Mouse (Mus musculus) hindbrain, embryonic 10.5 days (tissue): ENCODE results near the gene Hs2st1. TPM values are rescaled to one million over a fixed set of nuclear protein-coding genes. Genes with fewer than 3 reads are reported as not detected.

Experiments used
- DNase-seq: peaks from one replicate; pipeline ENCODE4 v3.0.0-alpha.2; 2017; ENCODE audit warnings: low spot score
- H3K27ac ChIP-seq: fragments of 300-500 bp; sonication (generic); 2 replicates; pipeline ENCODE4 v1.5.1; 2016; ENCODE audit warnings: mild to moderate bottlenecking, moderate library complexity
- H3K27me3 ChIP-seq: fragments of 300-500 bp; sonication (generic); 2 replicates; pipeline ENCODE4 v1.6.1; 2016; ENCODE audit warnings: mild to moderate bottlenecking; ENCODE audit not compliant: poor library complexity, insufficient read depth, severe bottlenecking
- H3K36me3 ChIP-seq: fragments of 300-500 bp; sonication (generic); 2 replicates; pipeline ENCODE4 v1.6.1; 2016; ENCODE audit warnings: mild to moderate bottlenecking, moderate library complexity
- H3K4me1 ChIP-seq: fragments of 300-500 bp; sonication (generic); replicated peaks from 2 replicates; pipeline ENCODE4 v1.6.1; 2016; ENCODE audit warnings: mild to moderate bottlenecking
- H3K4me3 ChIP-seq: fragments of 300-500 bp; sonication (generic); 2 replicates; pipeline ENCODE4 v1.5.1; 2016; ENCODE audit warnings: mild to moderate bottlenecking, moderate library complexity
- H3K9me3 ChIP-seq: fragments of 300-500 bp; sonication (generic); 2 replicates; pipeline ENCODE4 v1.6.1; 2016; ENCODE audit warnings: mild to moderate bottlenecking, moderate library complexity
- WGBS: fragments of 180-500 bp; shearing (Covaris S2); methylation state at CpG from one replicate; pipeline ENCODE4 v1.1.7; 2016; 5-methylcytosine and 5-hydroxymethylcytosine counted together
- polyA plus RNA-seq: library from polyadenylated mRNA; unstranded; fragments of >200 nt; fragmentation: Nextera tagmentation; extraction: Ambion mirVana; gene quantifications from 2 replicates; pipeline ENCODE4 v1.2.1, GENCODE M21; 2016

Hs2st1 gene
- polyA plus RNA-seq, 1 experiment from 2014 or later: 12.6 TPM

DNA sequence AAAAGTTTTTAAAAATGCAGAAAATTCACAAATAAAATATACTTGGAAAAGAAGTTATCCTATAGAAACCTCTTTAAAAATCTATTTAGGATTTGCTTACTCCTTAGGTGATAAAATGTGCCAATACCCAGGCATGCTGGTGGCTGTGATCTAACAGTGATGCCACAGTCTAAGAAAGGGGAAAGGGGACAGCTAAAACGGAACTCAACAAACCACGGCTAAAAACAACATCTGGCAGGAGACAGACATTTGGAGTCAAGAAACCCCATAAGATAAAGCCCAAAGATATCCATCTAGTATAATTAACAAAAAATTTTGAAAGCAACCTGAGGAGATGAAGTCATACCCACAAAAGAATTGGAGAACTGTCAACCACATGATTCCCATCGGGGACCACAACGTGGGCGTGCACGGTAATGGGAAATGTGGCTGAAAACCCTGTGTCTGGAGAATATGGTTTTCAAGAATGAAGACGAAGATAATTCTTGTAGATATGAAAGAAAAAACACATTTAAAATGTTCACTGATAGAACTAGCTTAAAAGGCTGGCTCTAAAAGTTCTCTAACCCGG lies 103.8 kb downstream of the Hs2st1 start:
- no peak overlapping the region for H3K4me3 ChIP-seq
- no peaks in the 10 kb centered on the region for H3K27me3 ChIP-seq
- H3K36me3 ChIP-seq: peaks cover 16% of the 10 kb centered on the region
- WGBS: 96% methylated on average over 8 of the region's 8 CpGs
- DNase-seq: no peak
- no peaks in the 10 kb centered on the region for H3K9me3 ChIP-seq
- no peaks in the 10 kb centered on the region; the same call in 1 of the 2 replicates for H3K4me1 ChIP-seq
- H3K27ac ChIP-seq: no peak overlapping the region

DNA sequence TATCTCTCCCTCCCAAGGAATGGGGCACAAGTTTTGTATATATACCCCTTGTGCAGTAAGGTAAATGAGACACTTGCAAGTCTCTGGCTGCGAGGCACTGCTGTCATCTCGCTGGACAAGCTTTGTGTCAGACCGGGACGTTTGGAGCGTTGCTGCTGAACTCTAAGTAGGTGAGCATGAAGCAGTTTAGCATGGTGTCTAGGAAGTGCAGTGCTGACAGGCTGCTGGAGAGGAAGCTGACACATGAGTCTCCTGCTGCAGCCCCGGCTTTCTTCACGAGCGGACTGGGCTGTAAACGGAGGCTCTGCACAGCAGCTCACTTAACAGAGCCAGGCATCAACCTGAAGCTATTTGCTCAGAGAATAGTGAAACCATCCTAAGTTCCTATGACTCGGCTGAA lies 107.3 kb downstream of the Hs2st1 start:
- Histone ChIP-seq H3K36me3 (peaks cover 24% of the 10 kb centered on the region), H3K4me1 (0 out of 2 replicates have a peak, but pooled peaks cover 3% of the 10 kb centered on the region), H3K27me3 (no peaks in the 10 kb centered on the region), H3K27ac (no peak overlapping the region), H3K4me3 (no peak overlapping the region), H3K9me3 (no peaks in the 10 kb centered on the region)
- no peak for DNase-seq
- WGBS: 94% methylated on average over 10 of the region's 10 CpGs

DNA sequence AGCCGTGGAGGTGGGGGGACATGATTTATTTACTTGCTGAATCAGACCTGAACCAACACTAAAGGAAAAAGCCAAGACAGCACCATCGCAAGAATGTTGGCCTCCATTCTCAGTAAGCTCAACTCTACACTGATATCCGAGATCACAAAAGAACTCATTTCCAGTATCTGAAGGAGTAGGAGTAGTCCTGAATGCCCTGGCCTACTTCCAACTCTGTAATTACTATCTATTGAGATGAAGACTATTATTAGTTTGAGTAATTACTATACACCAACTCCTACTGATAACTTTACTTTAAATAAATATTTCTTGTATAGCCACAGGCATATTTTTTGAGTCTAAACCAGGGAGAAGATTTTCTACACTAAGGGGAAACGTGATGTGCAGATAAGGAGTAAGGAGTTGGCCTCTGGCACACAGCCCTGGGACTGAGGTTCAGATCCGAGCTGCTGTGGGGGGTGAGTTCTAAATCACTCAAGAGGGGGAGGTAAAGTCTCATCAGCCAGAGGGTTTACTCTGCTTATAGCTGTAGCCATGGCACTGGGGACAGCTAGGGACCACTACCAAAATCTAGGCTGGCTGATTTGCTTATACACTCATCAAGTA lies 109.7 kb downstream of the Hs2st1 start:
- DNase-seq: no peak
- 87% methylated on average over 5 of the region's 5 CpGs for WGBS
- Histone ChIP-seq H3K36me3 (peaks cover 24% of the 10 kb centered on the region), H3K9me3 (no peaks in the 10 kb centered on the region), H3K27me3 (no peaks in the 10 kb centered on the region), H3K27ac (no peak overlapping the region), H3K4me3 (no peak overlapping the region), H3K4me1 (0 out of 2 replicates have a peak, but pooled peaks cover 7% of the 10 kb centered on the region)

DNA sequence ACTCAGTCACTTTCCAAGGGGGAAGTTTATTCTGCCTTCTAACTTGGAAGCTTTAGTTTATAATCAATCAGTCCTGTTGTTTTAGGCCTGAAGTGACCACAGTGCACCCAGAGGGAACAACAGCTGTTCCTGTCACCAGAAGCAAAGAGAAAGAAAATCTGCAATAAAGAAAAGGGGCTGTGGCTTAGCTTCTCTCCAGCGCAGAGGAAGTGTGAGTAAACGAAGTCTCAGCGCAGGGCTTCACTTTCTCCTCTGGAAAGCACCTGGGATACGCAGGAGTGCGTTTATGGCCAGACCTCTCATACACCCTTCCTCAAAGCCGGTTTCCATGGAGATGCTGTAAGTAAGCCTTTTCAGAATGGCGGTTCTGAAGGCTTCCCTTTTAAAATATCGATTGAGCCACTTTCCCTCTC lies 110.7 kb downstream of the Hs2st1 start:
- Histone ChIP-seq H3K27ac (no peak overlapping the region), H3K27me3 (no peaks in the 10 kb centered on the region), H3K9me3 (no peaks in the 10 kb centered on the region), H3K4me3 (no peak overlapping the region), H3K36me3 (peaks cover 24% of the 10 kb centered on the region), H3K4me1 (peaks cover 9% of the 10 kb centered on the region; the same call in 1 of the 2 replicates)
- no peak for DNase-seq
- WGBS: 83% methylated on average over 8 of the region's 8 CpGs

- peaks cover 22% of the 10 kb centered on the region for H3K36me3 ChIP-seq
- peaks cover 12% of the 10 kb centered on the region for H3K4me1 ChIP-seq
- H3K4me3 ChIP-seq: no peak overlapping the region
- H3K27ac ChIP-seq: peak overlapping the region; percentile 63
- no peaks in the 10 kb centered on the region for H3K27me3 ChIP-seq
- DNase-seq: peak; percentile 41
- H3K9me3 ChIP-seq: no peaks in the 10 kb centered on the region
- 72% methylated on average over 19 of the region's 19 CpGs for WGBS
Observed at GRCm38 (mm10) chr3:144453701-144454430, 116.1 kb downstream of the Hs2st1 start.

DNA sequence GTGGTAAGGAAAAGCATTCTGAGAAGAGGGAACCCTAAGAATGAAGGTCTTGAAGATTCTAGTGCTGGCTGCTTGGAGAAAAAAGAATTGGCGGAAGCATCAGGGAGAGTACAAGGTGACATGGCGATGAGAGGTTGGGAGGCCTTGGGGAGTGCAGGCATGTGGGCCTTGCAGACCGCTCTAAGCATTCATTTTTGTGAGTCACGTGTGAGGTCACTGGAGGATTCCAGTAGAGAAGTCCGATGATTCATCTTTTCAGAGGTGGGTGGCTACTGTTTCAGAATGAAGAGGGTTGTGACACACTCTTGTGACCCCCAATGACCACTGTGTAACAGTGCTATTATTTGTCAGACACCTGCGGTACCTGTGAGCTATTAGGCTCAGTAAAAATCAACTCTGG lies 121.0 kb downstream of the Hs2st1 start:
- 93% methylated on average over 6 of the region's 6 CpGs for WGBS
- Histone ChIP-seq H3K27me3 (no peaks in the 10 kb centered on the region), H3K4me3 (no peak overlapping the region), H3K9me3 (no peaks in the 10 kb centered on the region), H3K36me3 (peaks cover 41% of the 10 kb centered on the region), H3K4me1 (peaks cover 3% of the 10 kb centered on the region), H3K27ac (no peak overlapping the region)
- no peak for DNase-seq

GRCm38 (mm10) chr3:144447917-144448316 lies 122.1 kb downstream of the Hs2st1 start:
- no peaks in the 10 kb centered on the region for H3K4me1 ChIP-seq
- H3K27me3 ChIP-seq: no peaks in the 10 kb centered on the region
- 90% methylated on average over 9 of the region's 9 CpGs for WGBS
- H3K36me3 ChIP-seq: peaks cover 46% of the 10 kb centered on the region
- H3K27ac ChIP-seq: no peak overlapping the region
- no peak overlapping the region for H3K4me3 ChIP-seq
- no peak for DNase-seq
- H3K9me3 ChIP-seq: no peaks in the 10 kb centered on the region

DNA sequence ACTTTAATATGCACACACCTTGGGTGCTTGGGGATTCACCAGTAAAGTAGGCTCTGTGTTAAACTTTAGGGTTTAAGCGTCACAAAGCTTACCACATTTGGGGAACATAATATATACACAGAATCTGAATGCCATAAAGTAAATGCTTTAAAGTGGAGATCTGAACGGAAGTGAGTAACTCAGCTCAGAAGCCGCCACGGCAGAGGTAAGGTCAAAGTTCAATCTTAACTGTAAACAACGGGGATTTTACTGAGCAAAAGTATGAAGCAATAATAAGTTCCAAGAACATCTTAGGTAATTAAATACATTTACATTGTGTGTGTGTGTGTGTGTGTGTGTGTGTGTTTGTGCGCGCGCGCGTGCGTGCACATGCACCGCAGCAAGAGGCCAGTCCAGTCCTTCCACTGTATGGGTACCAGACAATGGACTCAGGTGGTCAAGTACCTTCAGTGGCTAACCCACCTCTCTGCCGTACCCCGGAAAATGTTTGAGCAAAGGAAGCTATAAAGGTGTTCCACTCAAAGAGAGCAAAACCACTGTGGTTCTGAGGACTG lies 123.8 kb downstream of the Hs2st1 start:
- no peak for DNase-seq
- 95% methylated on average over 14 of the region's 14 CpGs for WGBS
- Histone ChIP-seq H3K4me1 (no peaks in the 10 kb centered on the region), H3K4me3 (no peak overlapping the region), H3K27me3 (no peaks in the 10 kb centered on the region), H3K36me3 (peaks cover 46% of the 10 kb centered on the region), H3K27ac (no peak overlapping the region), H3K9me3 (no peaks in the 10 kb centered on the region)

DNA sequence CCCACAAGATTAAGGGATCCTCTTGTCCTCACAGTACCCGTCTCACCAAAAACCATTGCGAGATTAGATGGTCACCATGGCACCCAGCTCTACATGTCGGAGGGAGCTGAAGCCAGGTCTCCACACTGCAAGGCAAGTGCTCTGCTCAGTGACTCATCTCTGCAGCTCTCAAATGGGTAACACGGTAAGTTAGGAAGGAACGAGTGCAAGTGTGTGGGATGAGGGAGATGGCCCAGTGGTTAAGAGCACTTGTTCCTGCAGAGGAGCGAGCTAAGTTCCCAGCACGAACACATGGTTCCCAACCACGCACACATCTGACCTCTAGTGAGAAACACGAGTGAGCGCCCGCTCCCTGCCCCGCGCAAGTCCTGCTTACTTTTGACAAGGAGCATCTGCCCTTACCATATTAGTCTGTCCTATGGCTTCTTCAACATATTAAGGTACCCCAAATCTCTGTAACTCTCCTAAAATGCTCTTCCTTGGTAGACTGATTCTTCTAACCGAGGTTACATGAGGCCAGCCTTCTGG lies 132.0 kb downstream of the Hs2st1 start:
- Histone ChIP-seq H3K27me3 (no peaks in the 10 kb centered on the region), H3K9me3 (no peaks in the 10 kb centered on the region), H3K4me3 (no peak overlapping the region), H3K27ac (no peak overlapping the region), H3K36me3 (peaks cover 35% of the 10 kb centered on the region), H3K4me1 (no peaks in the 10 kb centered on the region)
- no peak for DNase-seq
- WGBS: 95% methylated on average over 14 of the region's 14 CpGs

DNA sequence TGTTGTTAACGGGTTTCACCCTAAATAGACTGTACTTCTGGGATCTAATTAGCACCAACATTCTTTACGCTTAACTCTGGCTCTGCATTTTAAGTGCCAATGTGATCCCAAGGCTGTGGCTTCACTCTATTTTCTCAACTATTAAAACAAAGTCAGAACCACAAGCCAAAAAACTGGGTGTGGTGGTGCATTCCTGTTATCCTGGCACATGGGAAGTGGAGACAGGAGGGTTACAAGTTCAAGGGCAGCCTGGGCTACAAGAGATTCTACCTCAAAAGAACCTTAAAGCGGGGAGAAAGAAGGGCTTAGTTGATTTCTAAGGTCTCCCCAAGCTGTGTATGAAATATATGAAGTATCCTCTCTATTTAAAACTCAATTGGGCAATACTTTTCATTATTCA lies 133.9 kb downstream of the Hs2st1 start:
- H3K4me1 ChIP-seq: no peaks in the 10 kb centered on the region
- H3K36me3 ChIP-seq: peaks cover 29% of the 10 kb centered on the region
- no peaks in the 10 kb centered on the region for H3K9me3 ChIP-seq
- WGBS: 92% methylated on average over 3 of the region's 3 CpGs
- H3K27me3 ChIP-seq: no peaks in the 10 kb centered on the region
- no peak overlapping the region for H3K27ac ChIP-seq
- no peak for DNase-seq
- no peak overlapping the region for H3K4me3 ChIP-seq

DNA sequence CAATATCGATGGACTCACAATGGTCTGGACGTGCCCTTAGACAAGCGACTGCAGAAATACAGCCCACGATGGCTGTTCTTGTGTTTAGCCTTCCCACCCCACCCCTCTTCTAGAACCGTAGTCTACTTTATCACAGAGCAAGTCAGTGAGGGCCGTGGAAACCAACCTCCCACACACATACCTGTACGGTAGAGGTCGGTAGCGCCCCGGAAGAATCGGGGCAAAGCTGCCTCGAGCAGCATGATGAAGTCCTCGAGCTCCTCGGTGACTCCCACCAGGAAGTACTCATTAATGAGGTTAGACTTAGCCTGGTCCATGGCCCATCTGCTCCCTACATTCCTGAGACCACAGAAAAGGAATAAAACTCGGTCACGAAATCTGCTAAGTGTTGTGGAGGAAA lies 134.7 kb downstream of the Hs2st1 start:
- 94% methylated on average over 16 of the region's 16 CpGs for WGBS
- no peak overlapping the region for H3K27ac ChIP-seq
- DNase-seq: no peak
- H3K4me1 ChIP-seq: 0 out of 2 replicates have a peak, but pooled peaks cover 4% of the 10 kb centered on the region
- H3K36me3 ChIP-seq: peaks cover 25% of the 10 kb centered on the region
- no peaks in the 10 kb centered on the region for H3K27me3 ChIP-seq
- no peaks in the 10 kb centered on the region for H3K9me3 ChIP-seq
- H3K4me3 ChIP-seq: no peak overlapping the region

- Histone ChIP-seq H3K27me3 (no peaks in the 10 kb centered on the region), H3K4me1 (0 out of 2 replicates have a peak, but pooled peaks cover 5% of the 10 kb centered on the region), H3K4me3 (no peak overlapping the region), H3K36me3 (peaks cover 31% of the 10 kb centered on the region), H3K27ac (no peak overlapping the region), H3K9me3 (no peaks in the 10 kb centered on the region)
- DNase-seq: no peak
- 93% methylated on average over 17 of the region's 17 CpGs for WGBS
Observed at GRCm38 (mm10) chr3:144434276-144434675, 135.7 kb downstream of the Hs2st1 start.

GRCm38 (mm10) chr3:144433039-144433438 lies 136.9 kb downstream of the Hs2st1 start:
- no peaks in the 10 kb centered on the region for H3K9me3 ChIP-seq
- no peak overlapping the region for H3K4me3 ChIP-seq
- no peaks in the 10 kb centered on the region for H3K27me3 ChIP-seq
- H3K4me1 ChIP-seq: 0 out of 2 replicates have a peak, but pooled peaks cover 9% of the 10 kb centered on the region
- WGBS: 91% methylated on average over 7 of the region's 7 CpGs
- H3K27ac ChIP-seq: no peak overlapping the region
- H3K36me3 ChIP-seq: peaks cover 31% of the 10 kb centered on the region
- no peak for DNase-seq
